Mouse (Mus musculus): ENCODE data around the gene Mllt3.
"Not testable (repeated sequence)": the region's sequence is repeated elsewhere in the genome, so short reads cannot be mapped to it uniquely, and the experiment has no call there.

The Mllt3 gene

GRCm38 (mm10) chr4:88012774-88013173 lies 20.4 kb downstream of the Mllt3 start:
- DNase-seq (ENCODE audit: low spot score in 2 of 2): no peak

GRCm38 (mm10) chr4:88011870-88012572 lies 21.1 kb downstream of the Mllt3 start:
- no peak for DNase-seq (ENCODE audit: low spot score in 2 of 2)

- DNase-seq (ENCODE audit: low spot score in 2 of 2): no peak
Measured at GRCm38 (mm10) chr4:88010441-88010840, 22.7 kb downstream of the Mllt3 start.

GRCm38 (mm10) chr4:88005801-88006200 lies 27.4 kb downstream of the Mllt3 start:
- DNase-seq (ENCODE audit: low spot score in 2 of 2): no peak

GRCm38 (mm10) chr4:88003159-88003948 lies 29.8 kb downstream of the Mllt3 start:
- DNase-seq (ENCODE audit: low spot score in 2 of 2): no peak

- DNase-seq (ENCODE audit: low spot score in 2 of 2): no peak
Measured at GRCm38 (mm10) chr4:87991710-87992109, 41.5 kb downstream of the Mllt3 start.

- DNase-seq (ENCODE audit: low spot score in 2 of 2): no peak
Measured at GRCm38 (mm10) chr4:87990940-87991339, 42.2 kb downstream of the Mllt3 start.

GRCm38 (mm10) chr4:87985281-87985680 lies 47.9 kb downstream of the Mllt3 start:
- no peak for DNase-seq (ENCODE audit: low spot score in 2 of 2)

GRCm38 (mm10) chr4:87984589-87984988 lies 48.6 kb downstream of the Mllt3 start:
- no peak for DNase-seq (ENCODE audit: low spot score in 2 of 2)

- DNase-seq (ENCODE audit: low spot score in 2 of 2): no peak
Measured at GRCm38 (mm10) chr4:87984091-87984490, 49.1 kb downstream of the Mllt3 start.

- DNase-seq (ENCODE audit: low spot score in 2 of 2): no peak
Measured at GRCm38 (mm10) chr4:87982578-87982977, 50.6 kb downstream of the Mllt3 start.

GRCm38 (mm10) chr4:87977820-87978448 lies 55.2 kb downstream of the Mllt3 start:
- DNase-seq (ENCODE audit: low spot score in 2 of 2): no peak

GRCm38 (mm10) chr4:87965836-87966235 lies 67.3 kb downstream of the Mllt3 start:
- DNase-seq (ENCODE audit: low spot score in 2 of 2): no peak

GRCm38 (mm10) chr4:87964890-87965289 lies 68.3 kb downstream of the Mllt3 start:
- DNase-seq (ENCODE audit: low spot score in 2 of 2): not testable (repeated sequence)

- DNase-seq (ENCODE audit: low spot score in 2 of 2): no peak
Measured at GRCm38 (mm10) chr4:87963773-87964076, 69.4 kb downstream of the Mllt3 start.

- no peak for DNase-seq (ENCODE audit: low spot score in 2 of 2)
Measured at GRCm38 (mm10) chr4:87963055-87963772, 70.0 kb downstream of the Mllt3 start.

GRCm38 (mm10) chr4:87961872-87962271 lies 71.3 kb downstream of the Mllt3 start:
- no peak for DNase-seq (ENCODE audit: low spot score in 2 of 2)

- DNase-seq (ENCODE audit: low spot score in 2 of 2): no peak
Measured at GRCm38 (mm10) chr4:87957852-87958251, 75.3 kb downstream of the Mllt3 start.

- DNase-seq (ENCODE audit: low spot score in 2 of 2): no peak
Measured at GRCm38 (mm10) chr4:87957198-87957597, 76.0 kb downstream of the Mllt3 start.

- DNase-seq (ENCODE audit: low spot score in 2 of 2): no peak
Measured at GRCm38 (mm10) chr4:87955132-87955531, 78.0 kb downstream of the Mllt3 start.

- DNase-seq (ENCODE audit: low spot score in 2 of 2): no peak
Measured at GRCm38 (mm10) chr4:87954421-87955083, 78.6 kb downstream of the Mllt3 start.

GRCm38 (mm10) chr4:87953736-87954135 lies 79.4 kb downstream of the Mllt3 start:
- DNase-seq (ENCODE audit: low spot score in 2 of 2): no peak

Data from urinary bladder, postnatal 4 days (tissue).